Mouse (Mus musculus) kidney, postnatal 0 days (tissue): ENCODE measurements at regions not wholly inside any gene's neighbourhood (a gene's known extent, or its start where the extent isn't known, plus 50 kb on each side); places are given as distances from the start of the nearest gene placed in this dataset.

Experiments used
- ATAC-seq: fragments of 200-750 bp; cut with Nextera tagmentation; replicated peaks from 2 replicates; pipeline ENCODE4 v1.8.0; 2017; ENCODE audit warnings: low read depth, moderate number of reproducible peaks, moderate TSS enrichment, moderate library complexity; ENCODE audit not compliant: low FRiP score
- DNase-seq: peaks from one replicate; pipeline ENCODE4 v3.0.0-alpha.2; 2016; ENCODE audit warnings: low spot score
- H3K27ac ChIP-seq: fragments of 300-500 bp; sonication (generic); 2 replicates; pipeline ENCODE4 v1.5.1; 2014; ENCODE audit warnings: mild to moderate bottlenecking
- H3K27me3 ChIP-seq: fragments of 300-500 bp; sonication (generic); 2 replicates; pipeline ENCODE4 v1.6.1; 2014; ENCODE audit warnings: low read length, mixed read lengths; ENCODE audit not compliant: insufficient read depth
- H3K36me3 ChIP-seq: fragments of 300-500 bp; sonication (generic); 2 replicates; pipeline ENCODE4 v1.6.1; 2014; ENCODE audit warnings: low read length, mixed read lengths; ENCODE audit not compliant: insufficient read depth
- H3K4me1 ChIP-seq: fragments of 300-500 bp; sonication (generic); replicated peaks from 2 replicates; pipeline ENCODE4 v1.6.1; 2014; ENCODE audit warnings: antibody characterized with exemption, low read length, mixed read lengths; ENCODE audit not compliant: insufficient read depth
- H3K4me2 ChIP-seq: fragments of 300-500 bp; sonication (generic); 2 replicates; pipeline ENCODE4 v1.6.1; 2014; ENCODE audit warnings: mild to moderate bottlenecking, low read length, moderate library complexity, mixed read lengths
- H3K4me3 ChIP-seq: fragments of 300-500 bp; sonication (generic); replicated peaks from 2 replicates; pipeline ENCODE4 v1.5.1; 2014; ENCODE audit warnings: low read depth, low read length
- H3K9ac ChIP-seq: fragments of 300-500 bp; sonication (generic); 2 replicates; pipeline ENCODE4 v1.6.1; 2014; ENCODE audit warnings: low read depth, low read length
- H3K9me3 ChIP-seq: fragments of 300-500 bp; sonication (generic); replicated peaks from 2 replicates; pipeline ENCODE4 v1.6.1; 2016; ENCODE audit warnings: low read length, inconsistent platforms, mixed read lengths
- CTCF ChIP-seq: IDR thresholded peaks from 2 replicates; pipeline ENCODE4 v1.5.1; 2016; ENCODE audit warnings: antibody characterized with exemption, low read depth, mild to moderate bottlenecking, moderate library complexity
- WGBS: fragments of 180-500 bp; shearing (Covaris S2); extraction: QIAGEN DNeasy Blood & Tissue Kit; methylation state at CpG from one replicate; pipeline ENCODE4 v1.1.7; 2014; 5-methylcytosine and 5-hydroxymethylcytosine counted together

- H3K36me3 ChIP-seq, result no peaks in the 10 kb centered on the region
- ATAC-seq (no peak), DNase-seq (no peak)
- no peaks in the 10 kb centered on the region for H3K9me3 ChIP-seq
- no peaks in the 10 kb centered on the region for H3K27me3 ChIP-seq
- TF ChIP-seq CTCF, result no peak
- no peak overlapping the region for H3K27ac ChIP-seq
- no peak overlapping the region for H3K4me3 ChIP-seq
- H3K4me1 ChIP-seq, result no peaks in the 10 kb centered on the region
- no peak overlapping the region for H3K9ac ChIP-seq
- no peak overlapping the region for H3K4me2 ChIP-seq
Observed at GRCm38 (mm10) chr16:87134452-87134851, 219.5 kb upstream of the N6amt1 start.

GRCm38 (mm10) chr16:87133874-87134273, 220.1 kb upstream of the N6amt1 start:
- no peak overlapping the region for H3K27ac ChIP-seq
- no peaks in the 10 kb centered on the region for H3K27me3 ChIP-seq
- no peak for ATAC-seq
- TF ChIP-seq CTCF, result no peak
- no peak overlapping the region for H3K4me3 ChIP-seq
- no peak overlapping the region for H3K4me2 ChIP-seq
- no peak for DNase-seq
- no peaks in the 10 kb centered on the region for H3K36me3 ChIP-seq
- no peaks in the 10 kb centered on the region for H3K9me3 ChIP-seq
- no peak overlapping the region for H3K9ac ChIP-seq
- H3K4me1 ChIP-seq, result no peaks in the 10 kb centered on the region
- WGBS, result 84% methylated on average over 6 of the region's 6 CpGs

GRCm38 (mm10) chr16:87132082-87132481, 221.9 kb upstream of the N6amt1 start:
- Histone ChIP-seq H3K4me1 (no peaks in the 10 kb centered on the region), H3K27ac (no peak overlapping the region), H3K9me3 (no peaks in the 10 kb centered on the region), H3K9ac (no peak overlapping the region), H3K4me2 (no peak overlapping the region), H3K4me3 (no peak overlapping the region), H3K36me3 (no peaks in the 10 kb centered on the region), H3K27me3 (no peaks in the 10 kb centered on the region)
- 66% methylated on average over 4 of the region's 4 CpGs for WGBS
- DNase-seq (peak; percentile 22), ATAC-seq (no peak)
- TF ChIP-seq CTCF, result no peak

GRCm38 (mm10) chr16:87130733-87131640, 223.0 kb upstream of the N6amt1 start:
- H3K4me1 ChIP-seq, result no peaks in the 10 kb centered on the region
- no peak for ATAC-seq
- 74% methylated on average over 12 of the region's 12 CpGs for WGBS
- H3K9ac ChIP-seq, result no peak overlapping the region
- no peak for TF ChIP-seq CTCF
- H3K36me3 ChIP-seq, result no peaks in the 10 kb centered on the region
- H3K9me3 ChIP-seq, result no peaks in the 10 kb centered on the region
- H3K27ac ChIP-seq, result peak overlapping the region; percentile 36; the same call in 1 of the 2 replicates
- H3K4me2 ChIP-seq, result no peak overlapping the region
- H3K4me3 ChIP-seq, result no peak overlapping the region
- DNase-seq, result no peak
- no peaks in the 10 kb centered on the region for H3K27me3 ChIP-seq

GRCm38 (mm10) chr16:87129021-87129420, 225.0 kb upstream of the N6amt1 start:
- TF ChIP-seq CTCF, result no peak
- Histone ChIP-seq H3K4me1 (no peaks in the 10 kb centered on the region), H3K4me2 (no peak overlapping the region), H3K9ac (no peak overlapping the region), H3K36me3 (no peaks in the 10 kb centered on the region), H3K27me3 (no peaks in the 10 kb centered on the region), H3K27ac (no peak overlapping the region), H3K9me3 (no peaks in the 10 kb centered on the region), H3K4me3 (no peak overlapping the region)
- ATAC-seq, result no peak
- WGBS, result 92% methylated on average over 3 of the region's 3 CpGs
- no peak for DNase-seq

- no peak for ATAC-seq
- no peaks in the 10 kb centered on the region for H3K9me3 ChIP-seq
- no peak for TF ChIP-seq CTCF
- no peak overlapping the region for H3K4me3 ChIP-seq
- H3K4me1 ChIP-seq, result no peaks in the 10 kb centered on the region
- no peak overlapping the region for H3K27ac ChIP-seq
- H3K36me3 ChIP-seq, result no peaks in the 10 kb centered on the region
- 64% methylated on average over 13 of the region's 13 CpGs for WGBS
- H3K9ac ChIP-seq, result no peak overlapping the region
- no peaks in the 10 kb centered on the region for H3K27me3 ChIP-seq
- H3K4me2 ChIP-seq, result peak overlapping the region; percentile 23; the same call in 1 of the 2 replicates
- peak; percentile 45 for DNase-seq
Observed at GRCm38 (mm10) chr16:87128230-87128629, 225.8 kb upstream of the N6amt1 start.
